Mouse (Mus musculus) Patski (cell line): ENCODE measurements around the gene Gm10945. TPM values are rescaled to one million over a fixed set of nuclear protein-coding genes. Genes with fewer than 3 reads are reported as not detected.

Source experiments
- ATAC-seq: fragments of 100-300 bp; one replicate; pipeline ENCODE4 v1.8.0; 2021
- CTCF ChIA-PET: fragments of 350-600 bp; sonication (Branson Sonifier 250); formaldehyde crosslinking; loops from one replicate; lab custom pipeline; 2022; ENCODE audit warnings: inconsistent platforms; lab: Charles Lee
- POLR2A ChIA-PET: fragments of 350-600 bp; sonication (Branson Sonifier 250); formaldehyde crosslinking; loops from one replicate; lab custom pipeline; 2022; ENCODE audit warnings: antibody characterized with exemption, inconsistent platforms; lab: Charles Lee
- DNase-seq: peaks from one replicate; pipeline ENCODE4 v3.0.0-alpha.2; 2011; ENCODE audit warnings: low read depth, low spot score
- H3K27me3 ChIP-seq: fragments of 371-371 bp; one replicate; pipeline ENCODE4 v1.5.1; 2021
- CTCF ChIP-seq: fragments of 100-300 bp; IDR thresholded peaks from one replicate; pipeline ENCODE4 v1.5.1; 2021
- in situ Hi-C: fragments of 300-500 bp; cut with MboI; formaldehyde crosslinking; loops from 3 replicates; pipeline ENCODE4 v1.11.1; 2018; ENCODE audit warnings: low pct_unique_long_range_greater_than_20kb, mixed read lengths
- polyA plus RNA-seq: library from polyadenylated mRNA; unstranded; gene quantifications from one replicate; pipeline ENCODE4 v1.2.3, GENCODE M21; 2021

The Gm10945 gene
- not detected for polyA plus RNA-seq

DNA sequence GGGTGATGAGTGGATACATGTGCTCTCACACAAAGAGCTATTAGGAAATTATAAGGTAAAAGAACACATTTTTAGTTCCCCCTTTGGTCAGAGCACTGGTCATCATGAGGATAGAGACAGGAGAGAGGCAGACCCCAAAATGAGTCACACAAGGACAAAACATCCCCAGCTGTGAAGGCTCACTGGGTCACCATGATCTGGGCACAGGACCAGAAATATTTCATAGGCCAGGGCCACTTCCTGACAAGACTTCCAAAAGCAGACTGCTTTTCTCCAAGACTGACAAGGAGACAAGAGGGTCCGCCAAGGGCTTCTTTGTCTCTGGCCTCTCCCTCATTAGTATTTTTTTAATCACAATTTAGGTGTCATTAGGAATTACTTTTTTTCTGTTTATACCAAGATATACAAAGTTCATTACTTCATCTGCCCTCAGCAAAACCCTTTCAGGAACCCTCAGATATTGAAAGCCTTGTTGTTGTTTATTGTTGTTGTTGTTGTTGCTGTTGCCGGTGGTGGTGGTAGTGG, at the start of gene Gm10945:
Gene Gm10945, minus strand, starts transcription at position 475 of the 525 bp plus-strand sequence.
- ATAC-seq: no peak
- CTCF ChIA-PET: interaction anchor here (1.2 kb wide), 1 partner anchor 10 kb away, joined by 4 read pairs; no protein-coding TSS in a partner anchor
- peaks cover 23% of the 10 kb centered on the region for H3K27me3 ChIP-seq
- no peak for TF ChIP-seq CTCF
- in situ Hi-C loops: no loop called here
- POLR2A ChIA-PET: no interaction called here
- no peak for DNase-seq

DNA sequence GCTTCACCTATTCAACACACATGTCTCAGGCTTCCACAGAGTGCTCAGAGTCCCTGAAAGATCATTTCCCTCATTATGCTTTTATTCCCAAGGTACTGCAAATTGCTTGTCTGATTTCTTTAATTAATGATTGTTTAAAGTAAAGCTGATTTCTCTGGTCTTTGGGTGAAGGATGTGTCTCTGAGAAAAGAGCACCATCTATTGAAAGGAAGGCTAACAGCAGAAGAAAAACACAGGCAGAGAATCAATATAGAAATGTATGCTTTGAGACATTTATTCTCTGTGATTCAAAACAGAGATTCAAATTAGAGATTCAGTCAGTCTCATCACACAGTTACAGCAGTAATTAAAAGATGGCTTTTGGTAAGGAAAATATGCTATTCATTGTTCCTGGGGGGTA, 28.7 kb upstream of the Gm10945 start:
- ATAC-seq: no peak
- DNase-seq: no peak
- ChIA-PET POLR2A (no interaction called here), CTCF (no interaction called here)
- H3K27me3 ChIP-seq: peaks cover 72% of the 10 kb centered on the region
- TF ChIP-seq CTCF: no peak
- in situ Hi-C loops: no loop called here

DNA sequence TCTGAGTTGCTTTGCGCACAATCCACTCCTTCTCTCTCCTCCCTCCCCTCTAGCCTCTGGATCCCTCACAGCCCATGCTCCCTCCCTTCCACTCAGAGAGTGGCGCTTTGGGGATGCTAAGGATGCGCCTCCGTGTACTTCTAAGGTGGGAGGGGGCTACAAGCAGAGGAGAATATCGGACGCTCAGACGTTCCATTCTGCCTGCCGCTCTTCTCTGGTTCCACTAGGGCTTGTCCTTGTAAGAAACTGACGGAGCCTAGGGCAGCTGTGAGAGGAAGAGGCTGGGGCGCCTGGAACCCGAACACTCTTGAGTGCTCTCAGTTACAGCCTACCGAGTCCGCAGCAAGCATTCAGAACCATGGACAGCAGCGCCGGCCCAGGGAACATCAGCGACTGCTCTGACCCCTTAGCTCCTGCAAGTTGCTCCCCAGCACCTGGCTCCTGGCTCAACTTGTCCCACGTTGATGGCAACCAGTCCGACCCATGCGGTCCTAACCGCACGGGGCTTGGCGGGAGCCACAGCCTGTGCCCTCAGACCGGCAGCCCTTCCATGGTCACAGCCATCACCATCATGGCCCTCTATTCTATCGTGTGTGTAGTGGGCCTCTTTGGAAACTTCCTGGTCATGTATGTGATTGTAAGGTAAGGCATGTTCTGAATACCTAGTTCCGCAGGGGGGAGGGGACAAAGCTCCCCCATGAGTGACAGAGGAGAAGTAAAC, 27.1 kb upstream of the Gm10945 start:
- TF ChIP-seq CTCF: no peak
- CTCF ChIA-PET: interaction anchor here (1.2 kb wide), 1 partner anchor 18 kb away, joined by 4 read pairs; no protein-coding TSS in a partner anchor

DNA sequence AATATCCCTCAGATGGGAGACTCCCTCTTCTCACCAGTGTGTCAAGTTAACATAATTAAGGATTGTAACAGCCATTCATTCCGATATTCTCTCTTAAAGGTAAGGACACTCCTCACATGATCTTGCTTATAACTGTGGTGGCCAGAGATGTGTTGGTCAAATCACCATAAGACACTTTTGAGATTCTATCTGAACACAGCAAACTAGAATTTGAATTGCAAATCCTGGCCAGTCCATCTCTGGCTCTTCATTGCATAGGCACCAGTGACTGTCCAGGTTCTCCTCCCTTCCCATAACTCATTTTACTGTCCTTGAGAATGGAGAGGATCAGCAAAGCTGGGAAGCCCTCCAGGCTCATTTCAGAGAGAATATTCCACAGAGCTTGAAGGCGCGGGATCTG, 3.4 kb downstream of the Gm10945 start, which contains the start of gene Oprm1:
Gene Oprm1, plus strand, starts transcription at position 301 of the 400 bp plus-strand sequence.
- TF ChIP-seq CTCF: no peak
- H3K27me3 ChIP-seq: peaks cover 30% of the 10 kb centered on the region
- POLR2A ChIA-PET: interaction anchor here (0.7 kb wide), 1 partner anchor 333 kb away, joined by 5 read pairs; no protein-coding TSS in a partner anchor
- CTCF ChIA-PET: interaction anchor here (0.9 to 1.6 kb wide), 2 partner anchors 10 to 82 kb away, joined by 3 to 4 read pairs; no protein-coding TSS in a partner anchor
- DNase-seq (no peak), ATAC-seq (no peak)
- in situ Hi-C loops: no loop called here

More for the DNA sequence above, 27.1 kb upstream of the Gm10945 start:
- ATAC-seq (peak; percentile 85), DNase-seq (peak; percentile 2)
- in situ Hi-C loops: no loop called here
- POLR2A ChIA-PET: no interaction called here
- H3K27me3 ChIP-seq: peaks cover 68% of the 10 kb centered on the region

DNA sequence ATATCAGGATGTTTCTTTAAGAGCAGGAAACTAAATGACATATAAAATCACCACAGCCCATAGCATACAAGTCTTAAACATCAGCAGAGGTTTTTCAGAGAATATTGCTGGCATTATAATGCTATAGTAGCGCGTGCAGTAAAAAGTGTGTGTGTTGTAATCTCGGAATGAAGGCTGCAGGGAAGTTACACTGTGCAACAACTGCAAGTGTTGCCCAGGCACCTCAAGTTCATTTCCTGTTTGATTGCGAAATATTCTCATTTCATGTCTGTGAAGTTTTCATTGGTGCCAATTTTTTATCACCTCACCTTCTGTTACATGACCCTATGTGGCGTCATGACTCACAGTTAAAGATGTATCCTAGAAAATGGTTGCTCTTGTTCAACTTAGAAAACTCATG, 8.2 kb downstream of the Gm10945 start:
- TF ChIP-seq CTCF: no peak
- in situ Hi-C loops: no loop called here
- no peak for DNase-seq
- no peak for ATAC-seq
- ChIA-PET CTCF (no interaction called here), POLR2A (no interaction called here)
- peaks cover 21% of the 10 kb centered on the region for H3K27me3 ChIP-seq

DNA sequence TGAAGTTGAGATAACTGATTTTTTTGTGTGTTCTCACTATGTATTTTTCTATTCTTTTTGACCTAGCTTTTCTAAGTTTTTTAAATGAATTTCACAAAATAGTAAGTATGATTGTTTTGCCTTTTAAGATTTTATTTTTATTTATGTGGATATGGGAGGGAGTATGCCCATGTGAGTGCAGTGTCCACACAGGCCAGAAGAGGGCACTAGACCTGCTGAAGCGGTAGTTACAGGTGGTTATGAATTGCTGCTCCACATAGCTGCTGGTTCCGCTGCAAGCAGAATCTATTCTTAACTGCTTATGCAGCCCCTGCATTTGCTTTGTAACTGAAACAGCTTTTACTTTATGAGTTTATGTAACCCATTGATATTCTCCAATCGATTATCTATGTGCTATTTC, 33.1 kb downstream of the Gm10945 start:
- TF ChIP-seq CTCF: peak; percentile 39
- DNase-seq (no peak), ATAC-seq (no peak)
- POLR2A ChIA-PET: no interaction called here
- in situ Hi-C loops: no loop called here
- peaks cover 34% of the 10 kb centered on the region for H3K27me3 ChIP-seq
- CTCF ChIA-PET: interaction anchor here (0.6 to 1.6 kb wide), 2 partner anchors 8 to 10 kb away, joined by 3 to 4 read pairs; no protein-coding TSS in a partner anchor

DNA sequence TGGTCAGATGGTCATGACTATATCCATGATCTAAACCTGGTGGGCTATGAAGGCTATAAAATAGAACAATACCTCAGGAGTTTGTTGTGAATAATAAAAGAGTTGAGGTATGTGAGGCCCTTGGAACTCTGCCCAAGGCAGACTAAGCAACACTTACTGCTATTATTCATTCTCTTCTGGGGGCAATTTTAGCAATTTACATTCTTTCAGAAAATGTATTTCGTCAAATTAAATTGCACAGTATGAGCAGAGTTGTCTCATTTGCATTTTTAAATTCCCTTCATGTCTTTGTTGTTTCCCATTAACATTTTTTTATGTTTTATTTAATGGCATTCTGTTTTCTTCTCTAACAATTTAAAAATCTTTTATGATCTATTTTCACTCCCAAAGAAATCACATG, 37.8 kb downstream of the Gm10945 start:
- peaks cover 8% of the 10 kb centered on the region for H3K27me3 ChIP-seq
- in situ Hi-C loops: no loop called here
- no peak for TF ChIP-seq CTCF
- POLR2A ChIA-PET: no interaction called here
- ATAC-seq (no peak), DNase-seq (no peak)
- CTCF ChIA-PET: no interaction called here

DNA sequence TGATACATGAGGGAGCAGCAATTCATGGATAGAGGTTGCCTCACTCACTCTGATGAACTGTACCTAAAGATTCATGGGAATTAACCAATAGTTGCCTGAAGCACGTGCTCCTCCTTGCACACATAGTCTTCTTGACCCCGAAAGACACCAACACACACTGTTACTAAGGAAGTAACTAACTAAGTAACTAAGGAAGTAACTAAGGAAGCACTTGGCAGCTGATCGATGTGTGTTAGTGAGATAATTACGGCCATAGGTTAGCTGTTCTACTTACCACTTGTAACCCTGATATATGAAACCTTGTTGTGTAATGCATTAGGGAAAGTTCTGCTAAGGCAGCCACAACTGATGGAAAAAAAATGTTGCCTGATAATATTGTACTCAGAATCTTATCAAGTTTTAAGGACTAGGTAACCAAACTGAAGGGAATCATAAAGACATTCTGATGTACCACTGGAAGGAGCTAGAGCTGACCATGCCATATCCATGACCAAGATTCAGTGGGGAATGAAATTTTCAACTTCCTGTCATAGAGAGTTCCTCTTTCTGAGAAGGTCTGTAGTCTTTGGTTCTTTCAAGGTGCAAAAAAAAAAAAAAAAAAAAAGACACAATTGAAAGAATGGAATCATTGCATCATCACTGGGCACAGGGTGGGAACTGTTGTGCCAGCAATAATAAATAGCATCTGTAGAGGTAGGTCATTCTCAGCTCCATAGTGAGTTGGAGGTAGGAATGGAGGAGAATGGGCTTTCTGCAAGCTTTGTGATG, 44.2 kb downstream of the Gm10945 start:
- DNase-seq: no peak
- ChIA-PET POLR2A (no interaction called here), CTCF (interaction anchor here (0.7 kb wide), 1 partner anchor 10 kb away, joined by 3 read pairs; no protein-coding TSS in a partner anchor)
- TF ChIP-seq CTCF: no peak
- in situ Hi-C loops: no loop called here
- peaks cover 7% of the 10 kb centered on the region for H3K27me3 ChIP-seq
- ATAC-seq: no peak

DNA sequence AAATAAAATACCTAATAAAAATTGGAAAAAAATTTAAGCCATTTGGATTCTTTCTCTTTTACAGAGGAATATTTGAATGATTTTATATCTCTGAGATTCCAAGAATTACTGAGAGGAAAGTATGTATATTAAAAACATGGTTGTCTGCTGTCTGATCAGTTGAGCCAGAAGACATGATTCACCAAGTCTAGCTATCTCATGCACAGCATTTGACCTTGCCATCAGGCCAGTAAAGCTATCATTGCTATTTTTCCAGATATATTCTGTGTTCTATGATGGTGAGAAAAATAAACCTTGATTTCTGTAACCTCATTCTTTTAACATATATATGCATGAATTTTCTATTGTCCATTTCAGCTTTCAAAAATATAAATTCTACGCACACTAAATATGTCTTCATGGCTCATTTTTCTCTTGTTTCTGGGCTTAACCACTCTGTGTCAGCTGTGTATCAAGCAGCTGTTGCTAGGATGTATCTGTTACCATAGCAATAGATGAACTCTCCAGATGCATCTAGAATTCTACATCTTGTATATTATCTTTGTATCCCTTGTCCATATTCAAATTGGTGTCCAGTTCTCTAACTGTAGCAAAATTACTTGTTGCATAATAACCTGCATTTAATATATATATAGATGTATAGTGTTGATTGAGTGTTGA, 56.2 kb downstream of the Gm10945 start:
- no peak for DNase-seq
- in situ Hi-C loops: no loop called here
- peaks cover 42% of the 10 kb centered on the region for H3K27me3 ChIP-seq
- ChIA-PET CTCF (no interaction called here), POLR2A (no interaction called here)
- TF ChIP-seq CTCF: no peak
- no peak for ATAC-seq
